Mouse (Mus musculus) adrenal gland, adult (tissue): ENCODE measurements around the gene Tagap1.
"Not testable (repeated sequence)": the region's sequence is repeated elsewhere in the genome, so short reads cannot be mapped to it uniquely, and the experiment has no call there.

ENCODE experiments used
- DNase-seq, 2 experiments: peaks; one replicate each; pipeline ENCODE4 v3.0.0; 2022 to 2023; ENCODE audit warnings: low spot score in 1 of 2; ENCODE audit not compliant: inconsistent age in 2 of 2

Gene Tagap1

GRCm38 (mm10) chr17:6962936-6963335, 2.0 kb upstream of the Tagap1 start:
- DNase-seq = not testable (repeated sequence)

- DNase-seq = not testable (repeated sequence)
Observed at GRCm38 (mm10) chr17:6962339-6962738, 1.4 kb upstream of the Tagap1 start.

- peak; percentile 59 to 90 for DNase-seq
Observed at GRCm38 (mm10) chr17:6961181-6962000, 435 bp upstream of the Tagap1 start.

GRCm38 (mm10) chr17:6960349-6960748, 607 bp downstream of the Tagap1 start:
- DNase-seq = peak in 1 of 2 experiments; percentile 41

- peak in 1 of 2 experiments; percentile 61 for DNase-seq
Observed at GRCm38 (mm10) chr17:6959543-6960259, 1.3 kb downstream of the Tagap1 start.

- peak in 1 of 2 experiments; percentile 64 for DNase-seq
Observed at GRCm38 (mm10) chr17:6958881-6959280, 2.1 kb downstream of the Tagap1 start.

- DNase-seq = not testable (repeated sequence)
Observed at GRCm38 (mm10) chr17:6948769-6949228, 12.2 kb downstream of the Tagap1 start.

GRCm38 (mm10) chr17:6947984-6948768, 12.8 kb downstream of the Tagap1 start, which contains the start of gene Rsph3b:
Gene Rsph3b (minus strand): TSS chr17:6948682.
- DNase-seq = peak; percentile 91 to 97

GRCm38 (mm10) chr17:6947637-6947983, 13.3 kb downstream of the Tagap1 start:
- not testable (repeated sequence) for DNase-seq

- not testable (repeated sequence) for DNase-seq
Observed at GRCm38 (mm10) chr17:6942560-6942959, 18.4 kb downstream of the Tagap1 start.

GRCm38 (mm10) chr17:6931625-6932024, 29.3 kb downstream of the Tagap1 start:
- not testable (repeated sequence) for DNase-seq

GRCm38 (mm10) chr17:6920351-6920894, 40.5 kb downstream of the Tagap1 start:
- DNase-seq = peak in 1 of 2 experiments; percentile 6

- not testable (repeated sequence) for DNase-seq
Observed at GRCm38 (mm10) chr17:6919388-6919787, 41.6 kb downstream of the Tagap1 start.

GRCm38 (mm10) chr17:6915282-6915681, 45.7 kb downstream of the Tagap1 start:
- not testable (repeated sequence) for DNase-seq

- DNase-seq = not testable (repeated sequence)
Observed at GRCm38 (mm10) chr17:6914066-6914465, 46.9 kb downstream of the Tagap1 start.
